Comparison of ENCODE assay signal across 17 mouse cellular contexts in genomic region chr5:129667851-129668250, GRCm38 (mm10). TPM values are rescaled to one million over a fixed set of nuclear protein-coding genes. Genes with fewer than 3 reads are reported as not detected.
DNase-seq lines count a peak whose midpoint lies in the region.
"Had no signal": no experiment of that assay in that cellular context is flagged by ENCODE, and none has a peak within 500 bp of the region (broad histone marks: within the 10 kb centered on the region; RNA-seq: fewer than 3 reads in every experiment).

No protein-coding gene starts in this region.

- intact Hi-C loops in left cerebral cortex, postnatal 14 days (cut with DNase I) = no loop called here
- intact Hi-C loops in left cerebral cortex, postnatal 4 days (cut with DNase I) = no loop called here

- DNase-seq in heart, adult 11 months = peak; percentile 17
- no peak for DNase-seq in heart, adult 18-20 months
- peak; percentile 10 to 14 for DNase-seq in left cerebral cortex, postnatal 14 days (ENCODE audit: low spot score in 2 of 2)
- no peak for DNase-seq in left cerebral cortex, postnatal 4 days
- peak; percentile 63 for DNase-seq in brain, adult 2 months (ENCODE audit: low read depth, low spot score)
- peak; percentile 49 for DNase-seq in telencephalon, adult 2 months (ENCODE audit: low read depth, low spot score)
- DNase-seq in gastrocnemius, postnatal 4 days (ENCODE audit: low spot score in 2 of 2) = no peak
- DNase-seq: adrenal gland, adult 2 months; adrenal gland, postnatal 10 days; adrenal gland, postnatal 25 days; cerebellum, adult 11-12 months; cerebellum, adult 2 months; cerebellum, adult 9-10 months; cerebellum, postnatal 10 days; cerebellum, postnatal 25 days had no signal

RNA-seq across cellular contexts. Expression of gene Zfp11, which starts 2.0 kb away (rescaled TPM):
- total RNA-seq in heart, adult 18-20 months (2021) = 1 to 10 TPM; 2.4 to 2.9 TPM
- 1 to 10 TPM; 7.0 to 7.1 TPM for total RNA-seq in left cerebral cortex, postnatal 14 days (2021)
- 1 to 10 TPM; 8.2 to 8.6 TPM for total RNA-seq in left cerebral cortex, postnatal 4 days (2021)
- 1 to 10 TPM; 2.5 to 3.6 TPM for total RNA-seq in gastrocnemius, postnatal 4 days (2021)
- total RNA-seq: MEL had no signal

RNA-seq across cellular contexts. Expression of gene Sept14, which starts 40.5 kb away (rescaled TPM):
- total RNA-seq in heart, adult 18-20 months (2021) = not detected
- total RNA-seq in left cerebral cortex, postnatal 14 days (2021) = not detected
- total RNA-seq in left cerebral cortex, postnatal 4 days (2021) = not detected
- not detected for total RNA-seq in gastrocnemius, postnatal 4 days (2021)
- total RNA-seq: adrenal gland, postnatal 10 days; adrenal gland, postnatal 25 days; adrenal gland, postnatal 4 days; MEL had no signal

RNA-seq across cellular contexts. Expression of gene Mrps17, which starts 47.4 kb away (rescaled TPM):
- 10 to 100 TPM; 87.6 to 91.5 TPM for total RNA-seq in heart, adult 18-20 months (2021)
- total RNA-seq in left cerebral cortex, postnatal 14 days (2021) = 10 to 100 TPM; 79.3 to 85.1 TPM
- total RNA-seq in left cerebral cortex, postnatal 4 days (2021) = 10 to 100 TPM; 73.9 to 74.6 TPM
- 10 to 100 TPM; 87.0 to 88.3 TPM for total RNA-seq in gastrocnemius, postnatal 4 days (2021)

RNA-seq across cellular contexts. Expression of gene Nipsnap2, which starts 57.0 kb away (rescaled TPM):
- 100 to 1,000 TPM; 843 to 897 TPM for total RNA-seq in heart, adult 18-20 months (2021)
- total RNA-seq in left cerebral cortex, postnatal 14 days (2021) = 10 to 100 TPM; 72.2 to 84.1 TPM
- 10 to 100 TPM; 55.2 to 59.7 TPM for total RNA-seq in left cerebral cortex, postnatal 4 days (2021)
- total RNA-seq in gastrocnemius, postnatal 4 days (2021) = 100 to 1,000 TPM; 348 to 363 TPM

Comparison
In these comparisons a context has a peak if more than half of its experiments do, and no peak if none do; other contexts are left out.
1. DNase-seq: peak in heart, adult 11 months (single experiment), left cerebral cortex, postnatal 14 days (2 of 2), brain, adult 2 months (single experiment) and telencephalon, adult 2 months (single experiment); none in heart, adult 18-20 months (0 of 2), left cerebral cortex, postnatal 4 days (single experiment) and gastrocnemius, postnatal 4 days (0 of 2).